Mouse (Mus musculus): ENCODE data around the gene Gdpd3.

GRCm38 (mm10) chr7:126766201-126766600 is at the start of gene Gdpd3:
- TF ChIP-seq CTCF (conservative IDR thresholded peaks at IDR 0.05 in 1 of 2, IDR thresholded peaks at IDR 0.05 in 1 of 2; ENCODE audit: low read depth in 2 of 2, low read length in 2 of 2) (no peak), EP300 (IDR thresholded peaks at IDR 0.05; ENCODE audit: low read length) (no peak), MAZ (IDR thresholded peaks at IDR 0.05; ENCODE audit: low read depth, low read length) (no peak), SMC3 (IDR thresholded peaks at IDR 0.05; ENCODE audit: low read depth, low read length) (no peak), POLR2A (IDR thresholded peaks at IDR 0.05; ENCODE audit: low read depth, low read length) (no peak), MEF2A (IDR thresholded peaks at IDR 0.05; ENCODE audit: borderline replicate concordance, low read depth, low read length) (no peak), GABPA (IDR thresholded peaks at IDR 0.05; ENCODE audit: insufficient replicate concordance, low read depth, low read length) (no peak), NRF1 (IDR thresholded peaks at IDR 0.05; ENCODE audit: low read depth, low read length) (no peak), JUND (conservative IDR thresholded peaks at IDR 0.05; ENCODE audit: low read depth, low read length) (no peak), TBP (conservative IDR thresholded peaks at IDR 0.05; ENCODE audit: low read depth, low read length) (no peak)

Data from CH12.LX (cell line).